Mouse (Mus musculus): ENCODE data around the gene Bcl11a. TPM values are rescaled to one million over a fixed set of nuclear protein-coding genes. Genes with fewer than 3 reads are reported as not detected.

Bcl11a gene
- polyA plus RNA-seq (2015; fragmentation: Nextera tagmentation; extraction: Ambion mirVana), result 0.37 and 1.2 TPM in 2 replicates

DNA sequence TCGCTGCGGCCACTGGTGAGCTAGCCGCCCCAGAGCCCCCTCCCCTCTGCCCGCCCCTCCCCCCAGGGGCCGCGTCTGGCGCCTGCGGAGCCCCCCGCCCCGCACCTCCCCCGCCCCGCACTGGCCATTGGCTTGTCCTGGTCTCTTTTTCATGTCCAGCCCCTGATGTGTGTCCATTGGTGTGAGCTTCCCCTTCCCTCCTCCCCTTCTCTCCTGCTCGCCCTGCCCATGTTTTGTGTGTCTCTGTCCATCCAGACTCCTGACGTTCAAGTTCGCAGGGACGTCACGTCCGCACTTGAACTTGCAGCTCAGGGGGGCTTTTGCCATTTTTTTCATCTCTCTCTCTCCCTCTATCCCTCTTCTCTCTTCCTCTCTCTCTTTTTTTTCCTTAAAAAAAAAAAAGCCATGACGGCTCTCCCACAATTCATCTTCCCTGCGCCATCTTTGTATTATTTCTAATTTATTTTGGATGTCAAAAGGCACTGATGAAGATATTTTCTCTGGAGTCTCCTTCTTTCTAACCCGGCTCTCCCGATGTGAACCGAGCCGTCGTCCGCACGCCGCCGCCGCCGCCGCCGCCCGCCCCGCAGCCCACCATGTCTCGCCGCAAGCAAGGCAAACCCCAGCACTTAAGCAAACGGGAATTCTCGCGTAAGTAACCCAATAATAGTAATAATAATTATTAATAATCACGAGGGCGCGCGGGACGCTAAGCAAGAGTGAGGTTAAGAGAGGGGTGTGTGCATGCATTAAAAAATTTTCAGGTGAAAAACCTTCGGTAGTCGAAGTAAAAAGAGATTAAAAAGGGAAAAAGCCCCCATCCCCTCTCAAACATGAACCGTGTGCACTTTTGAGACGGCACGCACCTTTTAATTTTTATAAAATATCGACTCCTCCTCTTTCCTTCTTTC, at the start of gene Bcl11a:
Gene Bcl11a (plus strand): TSS at position 262 of the 911 bp plus-strand sequence.

DNA sequence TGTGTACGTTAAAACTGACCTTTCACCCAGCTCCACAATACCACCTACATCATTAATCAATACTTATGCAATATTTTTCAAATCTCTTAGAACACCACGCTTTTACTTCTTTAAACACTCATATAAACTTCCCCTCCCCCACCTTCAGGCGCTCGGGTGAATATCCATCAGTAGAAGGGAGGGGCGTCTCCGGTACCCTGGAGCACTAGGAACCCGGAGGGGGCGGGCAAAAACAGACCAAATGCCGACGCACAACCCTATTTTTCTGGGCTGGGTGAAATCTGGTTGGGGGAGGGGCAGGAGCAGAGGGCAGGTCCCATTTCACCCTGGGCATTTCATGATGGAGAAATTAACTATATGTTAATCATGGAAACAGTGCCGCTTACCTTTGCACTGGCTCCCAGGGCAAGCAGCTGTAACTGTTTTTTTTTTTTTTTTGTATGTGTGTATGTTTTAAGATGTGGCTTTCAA, 3.2 kb upstream of the Bcl11a start, which contains the start of gene A830031A19Rik:
Gene A830031A19Rik (minus strand): TSS at position 421 of the 471 bp plus-strand sequence.

Other genes with a start within 250 kb of the Bcl11a start
- 4.1 and 4.2 TPM in 2 replicates for gene Papolg, start 182.8 kb upstream of the Bcl11a start, polyA plus RNA-seq (2015; fragmentation: Nextera tagmentation; extraction: Ambion mirVana)
- not detected in 2 replicates for gene A830031A19Rik, start 3.0 kb upstream of the Bcl11a start, polyA plus RNA-seq (2015; fragmentation: Nextera tagmentation; extraction: Ambion mirVana)